Mouse (Mus musculus): ENCODE results near the gene Fam136a.

- TF ChIP-seq CTCF (IDR thresholded peaks at IDR 0.05; ENCODE audit: low read depth) (no peak), EP300 (optimal IDR thresholded peaks at IDR 0.05) (no peak)
Observed at GRCm38 (mm10) chr6:86404100-86404861, 38.8 kb downstream of the Fam136a start, which contains the start of gene Tia1.
